Mouse (Mus musculus) inflammation-experienced regulatory T-cells, adult 6 months (primary cell): ENCODE measurements at regions not wholly inside any gene's neighbourhood (a gene's known extent, or its start where the extent isn't known, plus 50 kb on each side); places are given as distances from the start of the nearest gene placed in this dataset.

ENCODE experiments used
- ATAC-seq: one replicate; pipeline ENCODE4 v1.8.0; 2017

- no peak for ATAC-seq
Measured at GRCm38 (mm10) chr13:44042730-44043493, 258.3 kb downstream of the Cd83 start.

- no peak for ATAC-seq
Measured at GRCm38 (mm10) chr13:44043494-44043885, 258.9 kb downstream of the Cd83 start.

GRCm38 (mm10) chr13:44044546-44045216 is 260.1 kb downstream of the Cd83 start:
- ATAC-seq: no peak

GRCm38 (mm10) chr13:44046436-44046835 is 261.9 kb downstream of the Cd83 start:
- no peak for ATAC-seq

- no peak for ATAC-seq
Measured at GRCm38 (mm10) chr13:44054157-44054556, 269.6 kb downstream of the Cd83 start.

- no peak for ATAC-seq
Measured at GRCm38 (mm10) chr13:44055573-44056491, 271.3 kb downstream of the Cd83 start.

- no peak for ATAC-seq
Measured at GRCm38 (mm10) chr13:44056716-44057115, 272.1 kb downstream of the Cd83 start.

- no peak for ATAC-seq
Measured at GRCm38 (mm10) chr13:44057542-44057941, 273.0 kb downstream of the Cd83 start.

GRCm38 (mm10) chr13:44058277-44058676 is 273.7 kb downstream of the Cd83 start:
- ATAC-seq: no peak

- ATAC-seq: no peak
Measured at GRCm38 (mm10) chr13:44059436-44059835, 274.9 kb downstream of the Cd83 start.

- ATAC-seq: no peak
Measured at GRCm38 (mm10) chr13:44061286-44061685, 276.7 kb downstream of the Cd83 start.

- no peak for ATAC-seq
Measured at GRCm38 (mm10) chr13:44061721-44062300, 277.2 kb downstream of the Cd83 start.

- no peak for ATAC-seq
Measured at GRCm38 (mm10) chr13:44063317-44063716, 278.7 kb downstream of the Cd83 start.

- ATAC-seq: no peak
Measured at GRCm38 (mm10) chr13:44064026-44064425, 279.5 kb downstream of the Cd83 start.

- peak; percentile 83 for ATAC-seq
Measured at GRCm38 (mm10) chr13:44065741-44066185, 281.2 kb downstream of the Cd83 start.

GRCm38 (mm10) chr13:44067244-44067643 is 282.7 kb downstream of the Cd83 start:
- no peak for ATAC-seq

GRCm38 (mm10) chr13:44068951-44069350 is 284.4 kb downstream of the Cd83 start:
- no peak for ATAC-seq

- no peak for ATAC-seq
Measured at GRCm38 (mm10) chr13:44073122-44073521, 288.5 kb downstream of the Cd83 start.

- ATAC-seq: peak; percentile 54
Measured at GRCm38 (mm10) chr13:44074172-44074571, 289.6 kb downstream of the Cd83 start.

GRCm38 (mm10) chr13:44077022-44077421 is 292.4 kb downstream of the Cd83 start:
- no peak for ATAC-seq

- no peak for ATAC-seq
Measured at GRCm38 (mm10) chr13:44085621-44086510, 301.3 kb downstream of the Cd83 start.

- ATAC-seq: no peak
Measured at GRCm38 (mm10) chr13:44086801-44087200, 302.2 kb downstream of the Cd83 start.
